Mouse (Mus musculus) layer of hippocampus, adult 8-10 months (tissue): ENCODE results near the gene Ccn5. TPM values are rescaled to one million over a fixed set of nuclear protein-coding genes. Genes with fewer than 3 reads are reported as not detected.

Source experiments
- DNase-seq, 2 experiments: peaks; one replicate each; pipeline ENCODE4 v3.0.0; 2022; ENCODE audit warnings: low spot score in 2 of 2
- total RNA-seq, 4 experiments: library from RNA; stranded (reverse); gene quantifications; 2 replicates each; pipeline ENCODE4 v1.2.4; 2022

The Ccn5 gene
- total RNA-seq = under 1 TPM in 2 of 4 experiments, not detected in 2; 0.29 to 0.61 TPM

DNA sequence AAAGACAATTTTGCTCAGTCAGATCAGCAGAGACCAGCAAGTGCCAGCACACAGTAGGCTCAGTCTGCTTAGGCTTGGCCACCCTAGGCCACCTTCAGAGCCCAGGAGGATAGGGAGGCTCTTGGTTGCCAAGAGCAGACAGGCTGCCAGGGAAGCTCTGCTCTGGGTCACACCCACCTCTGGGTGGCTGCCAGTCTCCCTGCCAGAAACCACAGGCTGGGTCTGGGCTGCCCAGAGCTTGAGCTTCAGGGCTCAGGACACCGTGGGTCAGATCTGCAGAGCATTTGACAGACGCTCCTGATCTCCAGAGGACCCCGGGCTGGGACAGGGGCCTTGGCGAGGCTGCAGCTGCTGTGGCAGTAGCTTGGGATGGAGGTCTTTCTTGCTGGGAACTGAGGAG, at the start of gene Ccn5:
TSS of gene Ccn5 (plus strand) at position 255 of the 400 bp plus-strand sequence.
- DNase-seq = no peak

DNA sequence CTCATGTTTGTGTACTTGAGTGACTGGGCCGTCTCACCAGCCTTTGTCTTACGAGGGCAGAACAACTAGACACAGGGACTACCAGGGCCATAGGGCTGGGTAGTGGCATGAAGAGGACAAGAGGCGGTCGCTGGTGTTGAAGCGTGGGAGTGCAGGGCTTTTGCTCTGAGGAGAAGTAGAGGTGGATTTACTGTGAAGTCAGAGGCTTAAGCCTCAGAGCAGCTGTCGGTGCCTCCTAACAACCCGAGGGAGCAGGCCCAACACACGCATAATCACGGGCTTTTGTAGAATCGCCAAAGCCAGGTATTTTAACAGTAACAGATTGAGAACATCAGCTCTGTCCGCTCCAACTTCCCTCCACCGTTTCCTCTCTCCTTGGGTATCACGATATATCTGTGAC, 44.0 kb upstream of the Ccn5 start:
- no peak for DNase-seq

DNA sequence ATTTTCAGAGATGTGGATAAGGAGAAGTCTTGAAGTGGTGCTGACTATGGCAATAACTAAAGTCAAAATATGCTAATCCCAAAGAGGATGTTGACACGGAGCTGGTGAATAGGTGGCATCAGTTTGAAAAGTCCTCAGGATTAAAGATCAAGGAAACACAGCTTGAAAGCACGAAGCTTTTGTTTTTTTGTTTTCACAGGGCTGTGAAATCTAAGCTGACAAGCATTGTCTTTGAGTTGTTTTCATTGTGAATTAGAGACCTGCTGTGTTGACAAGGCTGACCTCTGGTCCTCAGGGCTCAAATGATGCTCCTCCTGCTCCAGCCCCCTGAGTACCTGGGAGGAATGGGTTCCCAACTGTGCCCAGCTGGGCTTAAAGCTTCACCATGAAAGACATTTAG, 43.6 kb upstream of the Ccn5 start:
- DNase-seq = no peak

DNA sequence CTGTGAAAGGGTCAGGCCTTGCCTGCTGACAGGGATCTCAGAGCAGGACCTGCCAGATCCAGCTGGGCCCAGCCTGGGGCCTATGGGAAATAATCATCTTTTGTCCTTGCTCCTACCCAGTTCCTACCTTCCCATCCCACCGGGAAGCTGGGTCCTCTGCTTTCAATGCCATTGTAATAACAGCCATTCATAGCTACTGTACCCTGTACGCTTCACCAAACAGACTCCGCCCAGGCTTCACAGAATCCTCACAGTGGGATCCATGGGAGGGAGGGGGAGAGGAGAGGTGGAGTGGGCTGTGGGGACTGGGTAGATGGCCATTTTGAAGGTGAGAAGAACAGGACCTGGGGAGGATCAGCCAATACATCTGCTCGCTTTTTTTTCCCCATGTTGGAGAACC, 41.8 kb upstream of the Ccn5 start:
- no peak for DNase-seq

DNA sequence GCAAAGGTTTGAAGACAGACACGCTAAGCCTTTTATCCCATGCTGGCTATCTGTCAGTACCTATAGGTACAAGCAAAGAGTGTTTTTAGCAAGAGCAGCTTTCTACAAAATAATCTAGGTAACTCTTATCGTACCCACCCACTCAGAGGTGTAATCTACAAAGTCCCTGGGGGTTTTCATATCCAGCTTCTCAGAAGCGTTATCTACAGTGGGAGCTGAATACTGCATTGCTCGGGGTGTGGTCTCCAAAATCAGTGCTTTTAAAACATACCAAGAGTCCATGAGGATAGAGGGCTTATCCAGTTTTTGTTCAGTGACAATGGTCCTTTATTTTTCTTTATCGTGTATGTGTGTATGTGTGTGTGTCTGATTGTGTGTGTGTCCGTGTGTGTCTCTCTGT, 37.3 kb upstream of the Ccn5 start:
- DNase-seq = no peak

DNA sequence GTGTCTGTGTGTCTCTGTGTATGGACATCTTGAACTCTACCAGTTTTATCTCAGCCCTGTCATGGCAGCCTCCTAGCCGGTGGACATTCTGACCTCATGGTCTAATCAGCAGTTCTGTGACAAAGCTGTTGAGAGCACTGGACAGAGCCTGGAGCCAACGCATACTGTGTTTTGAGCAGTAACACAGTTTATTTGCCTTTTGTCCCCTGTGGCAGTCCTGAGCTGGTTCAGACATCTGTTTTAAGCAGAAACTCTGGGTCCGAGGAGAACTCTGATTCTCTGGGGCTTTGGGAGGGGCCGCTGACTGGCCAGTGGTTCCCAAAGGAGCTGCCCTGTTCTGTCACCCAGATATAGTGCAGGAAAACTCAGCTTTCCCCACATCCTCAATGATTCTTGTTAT, 36.8 kb upstream of the Ccn5 start:
- DNase-seq = no peak

DNA sequence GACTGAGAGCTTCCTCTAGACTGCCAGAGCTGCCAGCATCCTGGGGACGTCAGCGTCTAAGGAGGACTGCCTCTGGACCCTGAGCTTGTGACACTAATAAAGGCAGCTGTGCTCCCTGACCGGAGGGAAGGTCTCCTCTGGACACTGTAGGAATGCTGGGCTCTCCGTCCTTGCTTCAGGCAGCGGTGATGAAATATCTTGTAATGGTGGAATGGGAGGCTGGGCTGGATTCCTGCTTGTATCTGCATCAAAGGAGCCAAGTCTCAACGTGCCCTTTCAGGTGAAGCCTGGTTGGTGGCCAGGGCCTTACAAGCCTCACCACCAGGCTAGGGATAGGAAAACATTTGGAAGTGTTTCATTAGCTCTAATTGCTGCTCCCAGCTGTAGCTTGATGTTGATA, 33.6 kb upstream of the Ccn5 start:
- DNase-seq = no peak

DNA sequence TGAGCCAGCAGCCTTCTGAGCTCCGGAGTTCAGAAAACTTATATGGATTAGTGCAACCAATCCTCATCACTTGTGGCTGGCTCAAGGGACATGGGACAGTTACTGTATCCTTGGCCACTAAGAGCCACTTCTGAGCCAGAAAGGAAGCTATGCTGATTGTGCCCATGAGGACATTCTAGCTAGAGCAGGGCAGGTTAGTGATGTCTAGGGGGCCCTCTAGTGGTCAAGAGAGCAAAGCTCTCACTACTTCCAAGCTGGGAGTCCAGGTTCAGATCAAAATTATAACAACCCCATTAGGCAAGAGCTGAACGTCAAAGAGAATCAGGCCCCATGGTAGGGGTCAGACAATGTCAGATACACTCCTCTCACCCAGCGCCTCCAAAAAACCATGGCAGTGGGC, 33.0 kb upstream of the Ccn5 start:
- peak in 1 of 2 experiments; percentile 39 for DNase-seq

DNA sequence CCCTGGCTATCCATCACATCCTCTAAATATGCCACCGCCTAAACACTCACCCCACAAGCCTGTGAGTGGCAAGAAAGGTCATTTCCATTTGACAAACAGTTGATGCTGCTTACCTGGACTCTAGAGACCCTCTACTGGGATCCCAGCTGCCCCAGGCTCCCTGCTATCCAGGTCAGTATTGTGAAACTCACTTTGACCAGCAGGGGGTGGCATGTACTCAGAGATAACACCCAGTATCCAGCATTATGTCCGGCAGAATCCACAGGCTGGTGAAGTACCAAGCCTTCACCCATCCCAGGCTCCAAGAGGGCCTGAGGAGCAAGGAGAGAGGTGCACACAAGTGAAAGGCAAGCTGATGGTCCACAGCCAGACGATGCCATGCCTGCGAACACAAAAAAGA, 32.2 kb upstream of the Ccn5 start:
- peak; percentile 41 to 78 for DNase-seq

DNA sequence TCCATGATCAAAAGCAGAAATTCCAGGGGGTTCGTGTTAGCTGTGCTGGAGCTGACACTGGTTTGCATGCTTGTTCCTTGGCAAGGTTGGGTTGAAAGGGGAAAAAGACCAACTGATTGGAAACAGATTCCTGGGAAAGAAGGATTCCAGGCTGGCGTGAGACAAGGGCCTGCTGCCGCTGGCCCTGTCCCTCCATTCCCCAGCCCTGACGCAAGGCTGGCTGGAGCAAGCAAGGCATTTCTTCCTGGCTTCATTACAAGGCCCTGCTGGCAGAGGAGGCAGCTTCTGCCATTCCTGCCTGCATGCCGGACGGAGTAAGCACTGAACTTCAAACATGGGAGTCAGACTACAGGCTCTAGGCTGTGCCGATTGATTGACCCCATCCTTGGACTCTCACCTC, 22.2 kb upstream of the Ccn5 start:
- DNase-seq = no peak

DNA sequence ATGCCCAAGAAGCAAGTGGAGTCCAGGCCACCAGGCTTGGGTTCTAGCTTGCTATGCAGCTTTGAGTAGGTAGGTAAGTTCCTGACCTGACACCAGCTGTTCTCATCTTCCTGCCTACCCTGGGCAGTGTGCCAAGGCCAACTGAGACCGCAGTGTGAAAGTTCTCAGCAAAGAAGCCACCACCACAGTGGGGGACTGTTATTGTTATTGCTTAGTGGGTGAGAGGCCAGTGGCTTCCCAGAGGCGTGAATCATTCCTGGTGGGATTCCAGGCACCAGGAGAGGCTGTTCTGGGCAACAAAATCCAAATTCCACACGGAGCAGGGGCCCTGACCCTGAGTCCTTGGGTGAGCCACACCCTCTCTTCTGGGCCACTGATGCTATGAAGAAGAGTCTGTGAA, 19.8 kb upstream of the Ccn5 start:
- no peak for DNase-seq

DNA sequence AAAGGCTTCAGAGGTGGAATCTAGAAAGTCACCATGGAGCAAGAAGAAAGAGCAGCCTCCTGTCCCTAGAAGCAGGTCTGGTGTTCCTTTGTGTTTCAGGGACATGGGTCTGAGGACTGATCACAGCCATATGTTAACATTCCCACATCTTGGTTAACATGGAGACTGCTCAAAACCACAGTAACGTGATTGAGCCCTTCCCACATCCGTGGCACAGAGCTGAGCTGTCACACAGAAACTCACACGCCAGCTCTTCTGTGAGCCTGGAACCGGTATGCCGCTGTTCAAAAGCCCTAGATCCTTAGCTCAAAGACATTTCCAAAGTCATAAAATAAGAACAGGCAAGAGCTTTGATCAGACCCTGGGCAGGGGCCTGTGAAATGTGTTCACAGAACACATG, 19.3 kb upstream of the Ccn5 start:
- DNase-seq = no peak

DNA sequence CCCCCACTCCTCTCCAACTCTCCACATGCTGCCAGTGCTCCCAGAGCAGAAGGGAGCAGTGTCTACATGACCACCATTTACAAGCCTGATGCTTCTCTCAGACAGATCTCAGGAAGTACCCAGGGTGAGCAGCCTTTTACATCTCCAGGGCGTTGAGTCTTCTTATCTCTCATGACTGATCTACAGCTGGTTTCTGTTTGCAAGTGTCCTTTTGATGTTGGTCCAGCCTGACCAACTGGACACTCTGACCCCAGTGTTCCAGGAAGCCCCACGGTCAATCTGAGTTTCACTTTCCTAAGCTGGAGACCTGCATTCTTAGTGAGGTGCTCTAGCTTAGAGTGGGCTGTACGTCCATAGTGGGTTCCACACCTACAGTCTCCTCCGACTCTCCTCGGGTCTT, 16.8 kb upstream of the Ccn5 start:
- DNase-seq = no peak

DNA sequence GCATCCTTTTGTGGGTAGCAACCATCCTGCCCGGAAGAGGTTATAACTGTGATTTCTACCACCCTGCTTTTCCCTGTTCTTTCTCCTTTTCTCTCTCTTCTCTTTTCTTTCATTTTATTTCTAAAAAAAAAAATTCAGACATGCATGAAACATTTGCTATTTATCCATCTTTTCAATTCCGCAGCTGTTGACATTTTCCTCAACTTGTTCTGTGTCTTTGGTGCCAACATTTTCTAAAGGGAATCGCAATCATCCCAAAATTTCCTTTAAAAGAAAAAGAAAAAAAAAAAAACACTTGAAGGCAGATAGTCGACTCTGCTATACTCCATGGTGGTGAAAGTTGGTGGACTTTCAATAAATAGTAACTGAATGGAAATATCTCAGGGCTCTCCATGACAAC, 11.5 kb upstream of the Ccn5 start:
- DNase-seq = no peak

DNA sequence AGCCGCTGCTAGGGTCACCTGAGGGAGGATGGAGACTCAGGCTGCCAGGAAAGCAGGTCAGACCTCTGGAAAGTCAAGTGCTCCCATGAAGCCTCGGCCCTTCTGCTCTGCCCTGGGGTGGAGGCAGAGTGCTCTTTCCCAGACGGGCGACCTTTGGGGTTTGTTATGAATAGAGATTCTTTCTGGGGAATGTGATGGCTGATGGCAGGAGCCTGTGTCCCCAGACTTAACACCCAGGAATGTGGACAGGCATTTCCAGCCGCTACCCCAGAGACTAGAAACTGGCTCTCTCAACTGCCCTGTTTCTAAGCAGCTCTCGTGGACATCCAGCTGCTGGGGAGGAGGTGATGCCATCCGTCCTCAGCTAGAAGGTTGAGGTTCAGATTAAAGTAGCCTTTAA, 11.0 kb upstream of the Ccn5 start:
- DNase-seq = no peak

DNA sequence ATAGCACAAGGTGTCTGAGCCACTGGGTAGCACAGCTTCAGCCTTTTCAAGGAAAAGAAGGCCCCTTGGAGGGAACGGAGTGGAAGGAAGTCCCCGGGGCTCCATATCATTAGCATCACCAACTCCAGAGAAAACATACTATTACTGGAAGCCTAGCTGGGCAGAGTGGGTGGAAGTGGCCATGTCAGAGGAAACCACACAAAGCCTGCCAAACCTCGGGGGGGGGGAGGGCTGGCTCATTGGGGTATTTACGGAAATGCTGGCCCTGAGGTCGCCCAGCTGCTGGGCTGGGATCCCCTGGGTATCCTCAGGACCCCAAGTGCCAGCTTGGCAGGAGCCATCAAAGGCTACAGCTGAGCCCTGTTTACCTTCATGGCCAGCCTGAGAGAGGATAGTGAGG, 7.6 kb upstream of the Ccn5 start:
- no peak for DNase-seq

DNA sequence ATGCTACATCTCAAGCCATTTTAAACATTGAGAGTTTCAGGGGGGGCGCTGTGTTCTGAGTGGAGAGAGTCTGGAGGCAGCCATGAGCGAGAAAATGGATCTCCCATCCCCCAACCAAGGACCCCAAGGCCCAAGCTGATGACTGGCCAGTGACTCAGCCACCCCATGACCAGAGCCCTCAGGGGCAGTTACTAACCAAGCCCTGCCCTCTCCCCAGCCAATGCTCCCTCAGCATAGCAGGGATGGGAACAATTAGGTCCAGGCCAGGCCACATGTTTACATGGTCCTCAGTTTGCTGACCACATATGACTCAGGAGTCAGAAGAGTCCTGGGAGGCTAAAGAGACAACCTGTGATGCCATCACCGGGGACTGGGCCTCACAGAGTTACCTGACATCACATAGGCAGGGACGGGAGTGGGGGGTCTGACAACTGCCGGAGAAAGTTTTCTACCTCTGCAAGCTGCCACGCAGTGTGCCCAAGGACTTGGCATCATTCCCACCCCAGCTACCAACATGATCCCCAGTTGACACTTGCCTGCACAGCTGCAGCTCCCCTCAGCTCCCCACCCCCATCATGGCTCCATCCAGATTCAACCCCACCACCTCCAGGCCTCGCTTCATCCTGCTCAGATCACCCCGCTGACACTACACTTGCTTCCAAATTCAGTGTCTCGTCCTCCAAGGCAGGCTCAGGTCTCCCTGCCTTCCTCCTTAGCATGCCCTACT, 5.8 kb upstream of the Ccn5 start:
- DNase-seq = no peak

DNA sequence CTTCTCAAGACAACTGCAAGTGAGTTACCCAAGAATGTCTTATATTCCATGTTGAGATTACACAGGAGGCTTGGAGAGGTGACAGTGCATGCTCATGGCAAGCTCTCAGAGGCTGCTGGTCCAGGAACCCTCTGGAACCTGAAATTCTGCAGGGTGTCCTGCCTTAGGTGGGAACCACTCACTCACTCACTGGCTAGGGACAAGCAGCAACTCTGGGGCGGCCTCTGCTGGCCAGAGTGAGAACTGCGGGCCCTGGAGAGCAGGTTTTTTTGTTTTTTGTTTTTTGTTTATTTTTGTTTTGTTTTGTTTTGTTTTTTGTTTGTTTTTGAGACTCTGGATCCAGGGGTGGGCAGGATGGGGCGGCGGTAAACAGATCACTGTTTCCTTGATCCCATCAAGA, 2.6 kb downstream of the Ccn5 start:
- peak in 1 of 2 experiments; percentile 36 for DNase-seq

DNA sequence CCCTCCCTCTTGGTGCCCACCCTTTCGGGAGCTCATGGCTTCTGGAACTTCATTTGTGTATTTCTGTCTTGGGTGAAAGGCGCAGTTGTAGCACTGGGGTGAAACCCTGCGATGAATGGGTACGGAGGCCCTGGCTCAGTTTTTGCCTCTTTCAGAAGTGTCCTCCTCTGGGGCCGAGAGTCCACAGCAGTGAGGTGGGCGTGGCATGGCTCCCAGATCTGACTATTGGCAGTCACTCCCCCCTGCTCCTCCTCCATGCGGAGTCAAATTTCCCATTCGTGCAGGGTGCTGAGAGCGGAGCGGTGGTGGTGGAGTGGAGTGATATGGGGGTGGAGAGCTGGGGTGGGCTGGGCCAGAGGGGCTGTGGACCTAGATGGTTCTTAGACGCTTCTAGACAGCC, 3.1 kb downstream of the Ccn5 start:
- no peak for DNase-seq

DNA sequence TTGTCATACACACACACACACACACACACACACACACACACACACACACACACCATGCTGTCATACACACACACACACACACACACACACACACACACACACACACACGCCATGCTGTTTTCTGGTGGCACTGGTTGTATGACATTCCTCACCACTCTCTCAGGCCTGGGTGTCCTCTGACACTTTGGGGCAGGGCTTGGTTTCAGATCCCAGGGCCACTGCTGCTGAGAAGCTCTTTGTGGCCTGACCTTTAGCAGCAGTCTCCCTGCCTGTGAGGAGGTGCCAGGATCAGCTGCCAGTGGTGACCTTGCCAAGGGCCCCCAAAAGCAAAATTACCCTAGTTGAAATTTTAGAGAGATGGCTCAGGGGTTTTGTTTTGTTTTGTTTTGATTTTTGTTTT, 5.2 kb downstream of the Ccn5 start:
- no peak for DNase-seq

DNA sequence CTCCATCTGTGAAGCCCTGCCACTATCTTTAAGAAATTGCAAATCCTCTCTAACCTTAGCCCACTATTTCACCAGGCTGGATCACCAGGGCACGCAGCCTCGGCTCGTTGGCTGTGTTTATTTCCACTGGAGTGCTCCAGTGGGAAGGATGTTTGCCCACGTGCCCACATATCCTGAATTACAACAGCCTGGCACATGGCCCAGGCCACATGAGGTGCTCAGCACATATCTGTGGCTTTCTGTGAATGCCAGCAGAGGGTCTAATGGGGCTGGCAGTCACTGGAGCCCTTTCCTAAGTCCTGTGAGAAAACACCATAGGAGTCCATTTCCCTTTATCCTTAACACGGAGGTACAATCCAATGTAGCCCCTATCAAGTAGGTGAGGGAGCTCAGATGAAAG, 5.8 kb downstream of the Ccn5 start:
- DNase-seq = no peak

DNA sequence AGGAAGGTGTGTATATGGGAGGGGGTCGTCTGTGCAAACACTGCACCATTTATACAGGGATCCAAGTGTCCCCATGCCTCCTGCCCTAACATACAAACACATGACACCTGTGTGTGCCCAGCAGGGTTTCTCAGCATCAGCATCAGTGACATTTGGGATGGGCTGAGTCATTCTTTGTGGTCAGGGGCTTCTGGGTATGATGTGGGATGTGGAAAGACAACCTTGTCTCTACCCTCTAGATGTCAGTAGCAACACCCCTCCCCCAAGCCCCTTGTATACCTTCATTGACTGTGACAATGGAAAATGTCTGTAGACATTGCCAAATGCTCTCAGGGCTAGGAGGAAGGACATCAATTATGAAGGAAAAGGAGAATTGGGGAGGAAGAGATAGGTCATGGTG, 10.5 kb downstream of the Ccn5 start:
- no peak for DNase-seq

DNA sequence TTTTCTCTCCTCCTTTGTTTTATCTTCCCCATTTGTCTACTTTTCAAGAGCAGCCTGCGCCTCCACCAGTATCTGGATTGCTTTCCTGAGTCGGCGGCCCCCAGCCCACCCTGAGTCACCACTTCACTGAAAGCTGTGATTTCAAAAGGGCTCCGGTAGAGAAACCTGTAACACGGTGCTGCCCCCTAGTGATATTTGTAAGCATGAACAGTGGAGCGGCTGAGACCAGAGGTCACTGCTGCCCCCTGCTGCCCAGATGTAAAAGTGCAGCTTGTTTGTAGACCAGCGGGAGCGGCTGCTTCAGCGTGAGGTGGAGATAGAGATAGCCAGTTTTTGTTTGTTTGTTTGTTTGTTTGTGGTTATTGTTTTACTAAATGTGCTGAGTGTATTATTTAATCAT, 17.4 kb downstream of the Ccn5 start:
- DNase-seq = peak; percentile 48 to 86

DNA sequence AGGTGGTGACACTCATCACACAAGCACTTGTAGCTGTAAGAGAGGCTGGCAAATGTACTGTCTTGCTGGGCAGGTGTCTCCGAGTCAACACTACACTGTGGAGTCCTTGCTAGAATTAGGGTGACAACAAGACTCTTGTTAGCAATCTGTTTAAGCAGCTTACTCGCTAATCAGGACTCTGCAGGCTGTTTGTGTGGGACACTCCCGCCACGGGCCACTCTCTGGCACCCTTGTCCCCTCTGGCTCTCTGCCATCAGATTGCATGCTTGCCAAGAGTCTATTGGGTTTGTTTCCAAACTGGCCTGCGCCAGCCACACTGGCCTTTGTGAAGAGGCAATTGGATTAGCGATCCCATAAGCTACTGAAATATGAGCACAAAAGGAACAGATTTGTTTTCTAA, 18.9 kb downstream of the Ccn5 start:
- DNase-seq = peak in 1 of 2 experiments; percentile 39
